Mouse (Mus musculus): ENCODE measurements around the gene Nfic. TPM values are rescaled to one million over a fixed set of nuclear protein-coding genes. Genes with fewer than 3 reads are reported as not detected.

Gene Nfic
- polyA plus RNA-seq, 2 experiments = 1.3 to 4.6 TPM

GRCm38 (mm10) chr10:81498316-81499249, 43.1 kb upstream of the Nfic start:
- peak overlapping the region; percentile 73 for H3K4me2 ChIP-seq (ENCODE audit: low read depth)

GRCm38 (mm10) chr10:81497401-81498270, 42.2 kb upstream of the Nfic start:
- H3K4me3 ChIP-seq (ENCODE audit: insufficient read depth in 1 of 2, low read depth in 2 of 2, low read length in 2 of 2) = peak overlapping the region; percentile 26 to 72
- peak overlapping the region; percentile 18 for H3K27ac ChIP-seq
- no peak for TF ChIP-seq CTCF (IDR thresholded peaks at IDR 0.05; ENCODE audit: low read depth)
- TF ChIP-seq EP300 (IDR thresholded peaks at IDR 0.05; ENCODE audit: low read depth) = peak; percentile 58
- no peaks in the 10 kb centered on the region for H3K9me3 ChIP-seq (ENCODE audit: control insufficient read depth, low read length)
- H3K36me3 ChIP-seq (replicated peaks; ENCODE audit: control insufficient read depth, insufficient read depth, low read depth) = no peaks in the 10 kb centered on the region; the same call in none of the 2 replicates
- H3K9ac ChIP-seq (replicated peaks) = peak overlapping the region; percentile 24; the same call in 1 of the 2 replicates
- ATAC-seq (ENCODE audit: insufficient read depth) = no peak; the same call in 1 of the 2 replicates
- H3K4me1 ChIP-seq (replicated peaks; ENCODE audit: control insufficient read depth in 2 of 2, insufficient read depth in 2 of 2, low read length in 1 of 2) = peaks cover 10 to 20% of the 10 kb centered on the region in 2 experiments
- H3K4me2 ChIP-seq (ENCODE audit: low read depth) = peak overlapping the region; percentile 73
- 27% methylated on average over 17 of the region's 17 CpGs for WGBS (ENCODE audit: insufficient replicate concordance)
- peak in 2 of 3 experiments; percentile 56 to 57 for DNase-seq (ENCODE audit: low read depth in 3 of 3, low spot score in 3 of 3)
- H3K27me3 ChIP-seq (ENCODE audit: control insufficient read depth, insufficient read depth, low read length) = no peaks in the 10 kb centered on the region

More at GRCm38 (mm10) chr10:81498316-81499249, 43.1 kb upstream of the Nfic start:
- ATAC-seq (ENCODE audit: insufficient read depth) (no peak), DNase-seq (ENCODE audit: low read depth in 3 of 3, low spot score in 3 of 3) (no peak)
- Histone ChIP-seq H3K9ac (replicated peaks) (no peak overlapping the region), H3K4me3 (ENCODE audit: insufficient read depth in 1 of 2, low read depth in 2 of 2, low read length in 2 of 2) (peak overlapping the region; percentile 6 to 72; a peak in 3 of 4 replicates), H3K27ac (no peak overlapping the region), H3K9me3 (ENCODE audit: control insufficient read depth, low read length) (no peaks in the 10 kb centered on the region), H3K27me3 (ENCODE audit: control insufficient read depth, insufficient read depth, low read length) (no peaks in the 10 kb centered on the region), H3K4me1 (replicated peaks; ENCODE audit: control insufficient read depth in 2 of 2, insufficient read depth in 2 of 2, low read length in 1 of 2) (peaks cover 10 to 20% of the 10 kb centered on the region in 2 experiments), H3K36me3 (replicated peaks; ENCODE audit: control insufficient read depth, insufficient read depth, low read depth) (no peaks in the 10 kb centered on the region)
- TF ChIP-seq CTCF (IDR thresholded peaks at IDR 0.05; ENCODE audit: low read depth) (peak; percentile 57), EP300 (IDR thresholded peaks at IDR 0.05; ENCODE audit: low read depth) (no peak)
- 67% methylated on average over 38 of the region's 38 CpGs for WGBS (ENCODE audit: insufficient replicate concordance)

- H3K27ac ChIP-seq = peak overlapping the region; percentile 16; the same call in 1 of the 2 replicates
- no peaks in the 10 kb centered on the region for H3K27me3 ChIP-seq (ENCODE audit: control insufficient read depth, insufficient read depth, low read length)
- peak overlapping the region; percentile 51 for H3K9ac ChIP-seq (replicated peaks)
- H3K4me2 ChIP-seq (ENCODE audit: low read depth) = peak overlapping the region; percentile 73
- TF ChIP-seq EP300 (IDR thresholded peaks at IDR 0.05; ENCODE audit: low read depth) (no peak), CTCF (IDR thresholded peaks at IDR 0.05; ENCODE audit: low read depth) (no peak)
- WGBS (ENCODE audit: insufficient replicate concordance) = 13% methylated on average over 4 of the region's 4 CpGs
- H3K36me3 ChIP-seq (replicated peaks; ENCODE audit: control insufficient read depth, insufficient read depth, low read depth) = peaks cover 2% of the 10 kb centered on the region
- peak overlapping the region; percentile 26 to 72; a peak in 2 of 4 replicates for H3K4me3 ChIP-seq (ENCODE audit: insufficient read depth in 1 of 2, low read depth in 2 of 2, low read length in 2 of 2)
- peaks cover 10 to 20% of the 10 kb centered on the region in 2 experiments for H3K4me1 ChIP-seq (replicated peaks; ENCODE audit: control insufficient read depth in 2 of 2, insufficient read depth in 2 of 2, low read length in 1 of 2)
- ATAC-seq (ENCODE audit: insufficient read depth) (no peak), DNase-seq (ENCODE audit: low read depth in 3 of 3, low spot score in 3 of 3) (no peak)
- H3K9me3 ChIP-seq (ENCODE audit: control insufficient read depth, low read length) = no peaks in the 10 kb centered on the region
Measured at GRCm38 (mm10) chr10:81496969-81497368, 41.5 kb upstream of the Nfic start.

GRCm38 (mm10) chr10:81496264-81496901, 40.9 kb upstream of the Nfic start, which contains the start of gene Ncln:
Gene Ncln (minus strand): TSS chr10:81496392.
- no peaks in the 10 kb centered on the region for H3K9me3 ChIP-seq (ENCODE audit: control insufficient read depth, low read length)
- TF ChIP-seq CTCF (IDR thresholded peaks at IDR 0.05; ENCODE audit: low read depth) = no peak
- peak; percentile 29; the same call in 1 of the 2 replicates for TF ChIP-seq EP300 (IDR thresholded peaks at IDR 0.05; ENCODE audit: low read depth)
- H3K27me3 ChIP-seq (ENCODE audit: control insufficient read depth, insufficient read depth, low read length) = no peaks in the 10 kb centered on the region
- H3K36me3 ChIP-seq (replicated peaks; ENCODE audit: control insufficient read depth, insufficient read depth, low read depth) = peaks cover 4% of the 10 kb centered on the region
- peak within 1 kb of the TSS; percentile 94 for H3K4me2 ChIP-seq (ENCODE audit: low read depth)
- H3K27ac ChIP-seq = peak within 1 kb of the TSS; percentile 35
- H3K4me3 ChIP-seq (ENCODE audit: insufficient read depth in 1 of 2, low read depth in 2 of 2, low read length in 2 of 2) = peak within 1 kb of the TSS; percentile 72 to 86
- H3K4me1 ChIP-seq (replicated peaks; ENCODE audit: control insufficient read depth in 2 of 2, insufficient read depth in 2 of 2, low read length in 1 of 2) = peaks cover 10 to 20% of the 10 kb centered on the region in 2 experiments
- H3K9ac ChIP-seq (replicated peaks) = peak within 1 kb of the TSS; percentile 72
- WGBS (ENCODE audit: insufficient replicate concordance) = under 1% methylated on average over 38 of the region's 45 CpGs
- ATAC-seq (ENCODE audit: insufficient read depth) (peak; percentile 93), DNase-seq (ENCODE audit: low read depth in 3 of 3, low spot score in 3 of 3) (peak; percentile 97 to 98 (median 97))
